Mouse (Mus musculus) heart, embryonic 16.5 days (tissue): ENCODE results near the gene Chmp2a. TPM values are rescaled to one million over a fixed set of nuclear protein-coding genes. Genes with fewer than 3 reads are reported as not detected.

ENCODE experiments used
- ATAC-seq: fragments of 200-750 bp; cut with Nextera tagmentation; replicated peaks from 2 replicates; pipeline ENCODE4 v1.8.0; 2017; ENCODE audit warnings: moderate number of reproducible peaks; ENCODE audit not compliant: insufficient read depth, low FRiP score; ENCODE audit errors: extremely low read depth
- H3K27ac ChIP-seq: fragments of 300-500 bp; sonication (generic); 2 replicates; pipeline ENCODE4 v1.5.1; 2014; ENCODE audit warnings: mild to moderate bottlenecking, low read length, control low read depth, moderate library complexity
- H3K27me3 ChIP-seq: fragments of 300-500 bp; sonication (generic); 2 replicates; pipeline ENCODE4 v1.6.1; 2014; ENCODE audit warnings: low read length, mixed read lengths; ENCODE audit not compliant: control insufficient read depth, insufficient read depth
- H3K36me3 ChIP-seq: fragments of 300-500 bp; sonication (generic); 2 replicates; pipeline ENCODE4 v1.6.1; 2014; ENCODE audit not compliant: control insufficient read depth, insufficient read depth
- H3K4me1 ChIP-seq: fragments of 300-500 bp; sonication (generic); 2 replicates; pipeline ENCODE4 v1.6.1; 2014; ENCODE audit warnings: low read length, mixed read lengths; ENCODE audit not compliant: control insufficient read depth, insufficient read depth
- H3K4me2 ChIP-seq: fragments of 300-500 bp; sonication (generic); 2 replicates; pipeline ENCODE4 v1.6.1; 2014; ENCODE audit warnings: low read depth, mild to moderate bottlenecking, control low read depth, low read length
- H3K4me3 ChIP-seq: fragments of 300-500 bp; sonication (generic); 2 replicates; pipeline ENCODE4 v1.5.1; 2014; ENCODE audit warnings: mild to moderate bottlenecking, control low read depth, low read length
- H3K9ac ChIP-seq: fragments of 300-500 bp; sonication (generic); 2 replicates; pipeline ENCODE4 v1.6.1; 2014; ENCODE audit warnings: low read length, control low read depth
- H3K9me3 ChIP-seq: fragments of 300-500 bp; sonication (generic); replicated peaks from 2 replicates; pipeline ENCODE4 v1.6.1; 2016; ENCODE audit warnings: low read length; ENCODE audit not compliant: control insufficient read depth
- WGBS: fragments of 180-500 bp; shearing (Covaris S2); extraction: QIAGEN DNeasy Blood & Tissue Kit; methylation state at CpG from one replicate; pipeline ENCODE4 v1.1.7; 2014; 5-methylcytosine and 5-hydroxymethylcytosine counted together
- polyA plus RNA-seq: library from polyadenylated mRNA; unstranded; fragments of >200 nt; fragmentation: Nextera tagmentation; extraction: Ambion mirVana; gene quantifications from 2 replicates; pipeline ENCODE4 v1.2.1, GENCODE M21; 2015

The Chmp2a gene
- polyA plus RNA-seq, 1 experiment from 2014 or later: 146 TPM

DNA sequence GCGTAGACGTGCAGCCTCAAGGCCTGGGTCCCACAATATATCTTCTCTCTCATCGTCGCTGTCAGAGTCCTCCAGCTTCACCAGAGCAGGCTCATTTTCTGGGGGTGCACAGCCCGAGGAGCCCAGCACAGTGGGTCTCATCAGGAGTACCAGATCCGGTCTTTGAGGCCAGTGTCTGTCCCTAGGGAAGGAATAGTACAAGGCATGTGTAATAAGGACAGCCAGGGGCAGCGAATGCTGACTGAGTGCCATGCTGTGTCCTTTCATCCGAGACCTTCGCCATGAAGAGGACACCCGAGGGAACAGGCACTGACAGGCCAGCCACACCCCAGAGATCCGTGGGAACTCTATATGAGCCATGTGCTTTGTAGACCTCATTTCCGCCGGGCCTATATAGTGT, 18.4 kb upstream of the Chmp2a start:
- H3K4me3 ChIP-seq: no peak overlapping the region
- ATAC-seq: no peak
- H3K4me2 ChIP-seq: no peak overlapping the region
- H3K27me3 ChIP-seq: no peaks in the 10 kb centered on the region
- no peaks in the 10 kb centered on the region for H3K36me3 ChIP-seq
- peaks cover 4% of the 10 kb centered on the region; the same call in 1 of the 2 replicates for H3K4me1 ChIP-seq
- no peak overlapping the region for H3K9ac ChIP-seq
- no peaks in the 10 kb centered on the region for H3K9me3 ChIP-seq
- H3K27ac ChIP-seq: no peak overlapping the region
- WGBS: 87% methylated on average over 13 of the region's 13 CpGs

GRCm38 (mm10) chr7:13046084-13046483, 11.5 kb upstream of the Chmp2a start:
- no peaks in the 10 kb centered on the region for H3K4me1 ChIP-seq
- no peaks in the 10 kb centered on the region for H3K36me3 ChIP-seq
- H3K27ac ChIP-seq: no peak overlapping the region
- H3K4me3 ChIP-seq: no peak overlapping the region
- no peak overlapping the region for H3K9ac ChIP-seq
- ATAC-seq: peak; percentile 71
- peaks cover 6% of the 10 kb centered on the region; the same call in 1 of the 2 replicates for H3K9me3 ChIP-seq
- peaks cover 31% of the 10 kb centered on the region for H3K27me3 ChIP-seq
- 0% methylated on average over 2 of the region's 2 CpGs for WGBS
- H3K4me2 ChIP-seq: no peak overlapping the region

GRCm38 (mm10) chr7:13044254-13044625, 9.6 kb upstream of the Chmp2a start:
- H3K4me1 ChIP-seq: peaks cover 3% of the 10 kb centered on the region
- H3K36me3 ChIP-seq: no peaks in the 10 kb centered on the region
- H3K9me3 ChIP-seq: peaks cover 6% of the 10 kb centered on the region; the same call in 1 of the 2 replicates
- H3K4me2 ChIP-seq: peak overlapping the region; percentile 87
- H3K4me3 ChIP-seq: peak overlapping the region; percentile 54
- peak overlapping the region; percentile 70 for H3K9ac ChIP-seq
- no peak overlapping the region for H3K27ac ChIP-seq
- WGBS: 4% methylated on average over 23 of the region's 23 CpGs
- H3K27me3 ChIP-seq: peaks cover 31% of the 10 kb centered on the region
- no peak for ATAC-seq

DNA sequence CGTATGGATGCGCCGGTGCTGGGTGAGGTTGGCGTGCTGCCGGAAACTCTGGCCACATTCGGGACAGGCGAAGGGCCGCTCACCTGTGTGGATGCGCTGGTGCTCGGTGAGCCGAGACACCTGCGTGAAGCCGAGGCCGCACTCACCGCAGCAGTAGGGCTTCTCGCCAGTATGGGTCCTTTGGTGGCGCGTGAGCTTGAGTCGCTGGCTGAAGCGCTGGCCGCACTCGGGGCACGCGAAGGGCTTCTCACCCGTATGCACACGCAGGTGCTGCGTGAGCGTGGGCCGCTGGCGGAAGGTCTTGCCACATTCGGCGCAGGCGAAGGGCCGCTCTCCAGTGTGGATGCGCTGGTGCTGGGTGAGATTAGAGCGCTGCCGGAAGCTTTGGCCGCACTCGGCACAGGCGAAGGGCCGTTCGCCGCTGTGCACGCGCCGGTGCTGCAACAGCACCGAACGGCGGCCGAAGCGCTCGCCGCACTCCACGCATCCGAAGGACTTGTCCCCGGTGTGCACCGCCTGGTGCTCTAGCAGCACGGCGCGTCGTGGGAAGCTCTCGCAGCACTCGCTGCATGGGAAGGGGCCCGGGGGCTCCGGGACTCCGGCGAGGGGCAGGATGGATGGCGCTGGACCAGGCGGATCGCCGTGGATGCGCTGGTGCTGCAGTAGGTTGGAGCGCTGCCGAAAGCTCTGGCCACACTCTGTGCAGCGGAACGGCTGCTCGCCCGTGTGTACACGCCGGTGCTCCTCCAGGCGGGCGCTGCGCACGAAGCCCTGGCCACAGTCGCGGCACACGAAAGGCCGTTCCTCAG, 9.0 kb upstream of the Chmp2a start:
- Histone ChIP-seq H3K9ac (peak overlapping the region; percentile 70), H3K27me3 (peaks cover 31% of the 10 kb centered on the region), H3K27ac (no peak overlapping the region), H3K4me1 (peaks cover 9% of the 10 kb centered on the region), H3K9me3 (peaks cover 6% of the 10 kb centered on the region; the same call in 1 of the 2 replicates), H3K36me3 (no peaks in the 10 kb centered on the region), H3K4me2 (peak overlapping the region; percentile 87), H3K4me3 (peak overlapping the region; percentile 54)
- 0 out of 2 replicates have a peak, but pooled peaks have one; percentile 19 for ATAC-seq
- 6% methylated on average over 88 of the region's 88 CpGs for WGBS

DNA sequence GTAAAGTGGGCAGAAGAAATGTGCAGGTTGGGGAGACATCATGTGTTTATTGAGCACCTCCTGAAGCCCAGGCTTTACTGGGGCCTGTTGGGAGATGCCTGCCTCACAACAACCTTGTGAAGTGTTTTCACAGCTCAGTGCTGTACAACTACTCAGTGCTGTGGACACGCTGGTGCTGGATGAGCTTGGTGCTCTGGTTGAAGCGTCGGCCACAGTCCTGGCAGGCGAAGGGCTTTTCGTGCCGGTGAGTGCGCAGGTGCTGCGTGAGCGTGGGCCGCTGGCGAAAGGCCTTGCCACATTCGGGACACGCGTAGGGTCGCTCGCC, 8.5 kb upstream of the Chmp2a start:
- 42% methylated on average over 16 of the region's 16 CpGs for WGBS
- Histone ChIP-seq H3K4me2 (peak overlapping the region; percentile 87; the same call in 1 of the 2 replicates), H3K4me3 (peak overlapping the region; percentile 54), H3K9ac (no peak overlapping the region), H3K27me3 (peaks cover 31% of the 10 kb centered on the region), H3K4me1 (peaks cover 9% of the 10 kb centered on the region), H3K9me3 (peaks cover 6% of the 10 kb centered on the region; the same call in 1 of the 2 replicates), H3K27ac (no peak overlapping the region), H3K36me3 (no peaks in the 10 kb centered on the region)
- ATAC-seq: no peak

DNA sequence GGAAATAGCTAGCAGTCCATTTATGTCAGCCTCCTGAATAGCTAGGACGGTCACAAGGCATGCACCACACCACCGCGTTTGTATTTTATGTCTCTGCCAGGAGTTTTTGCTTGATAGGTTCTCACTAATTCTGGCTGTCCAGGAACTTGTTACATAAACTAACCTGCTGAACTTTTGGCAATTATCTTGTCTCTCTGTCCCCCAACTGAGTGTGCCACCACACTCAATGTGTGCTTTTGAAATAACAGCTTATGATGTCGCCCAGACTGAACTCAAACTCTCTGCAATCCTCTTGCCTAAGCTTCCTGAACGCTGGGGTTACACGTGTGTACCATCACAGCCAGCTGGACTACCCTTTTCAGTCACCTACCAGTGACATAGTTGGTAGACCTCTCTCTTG, 7.9 kb upstream of the Chmp2a start:
- Histone ChIP-seq H3K27me3 (peaks cover 31% of the 10 kb centered on the region), H3K4me1 (peaks cover 9% of the 10 kb centered on the region), H3K27ac (no peak overlapping the region), H3K9ac (no peak overlapping the region), H3K36me3 (no peaks in the 10 kb centered on the region), H3K4me2 (no peak overlapping the region), H3K9me3 (peaks cover 6% of the 10 kb centered on the region; the same call in 1 of the 2 replicates), H3K4me3 (no peak overlapping the region)
- no peak for ATAC-seq
- WGBS: 62% methylated on average over 6 of the region's 6 CpGs

DNA sequence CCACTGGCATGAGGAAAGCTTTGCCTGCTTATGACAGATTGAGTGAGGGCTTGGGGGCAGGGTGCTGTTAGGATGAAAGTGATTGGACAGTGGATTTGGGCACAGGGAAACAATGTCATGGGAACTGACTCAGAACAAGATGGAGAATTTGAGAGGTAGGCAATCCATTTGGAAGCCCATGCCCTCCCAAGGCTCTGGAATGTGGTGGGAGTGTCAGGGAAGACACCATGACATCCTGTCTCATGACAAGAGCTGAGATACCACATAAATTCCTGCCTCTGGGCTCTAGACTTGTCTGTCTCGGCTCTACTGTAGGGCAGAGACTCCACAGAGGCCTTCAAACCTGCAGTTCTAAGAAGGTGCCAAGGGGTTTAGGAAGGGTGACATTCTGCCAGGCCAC, 6.6 kb upstream of the Chmp2a start:
- no peaks in the 10 kb centered on the region; the same call in 1 of the 2 replicates for H3K36me3 ChIP-seq
- peaks cover 6% of the 10 kb centered on the region; the same call in 1 of the 2 replicates for H3K9me3 ChIP-seq
- no peak overlapping the region for H3K4me2 ChIP-seq
- WGBS: 59% methylated on average over 1 of the region's 1 CpGs
- peaks cover 17% of the 10 kb centered on the region for H3K4me1 ChIP-seq
- peaks cover 31% of the 10 kb centered on the region for H3K27me3 ChIP-seq
- no peak overlapping the region for H3K27ac ChIP-seq
- ATAC-seq: no peak
- H3K4me3 ChIP-seq: no peak overlapping the region
- no peak overlapping the region for H3K9ac ChIP-seq

GRCm38 (mm10) chr7:13039181-13039580, 4.6 kb upstream of the Chmp2a start:
- WGBS: 54% methylated on average over 1 of the region's 1 CpGs

DNA sequence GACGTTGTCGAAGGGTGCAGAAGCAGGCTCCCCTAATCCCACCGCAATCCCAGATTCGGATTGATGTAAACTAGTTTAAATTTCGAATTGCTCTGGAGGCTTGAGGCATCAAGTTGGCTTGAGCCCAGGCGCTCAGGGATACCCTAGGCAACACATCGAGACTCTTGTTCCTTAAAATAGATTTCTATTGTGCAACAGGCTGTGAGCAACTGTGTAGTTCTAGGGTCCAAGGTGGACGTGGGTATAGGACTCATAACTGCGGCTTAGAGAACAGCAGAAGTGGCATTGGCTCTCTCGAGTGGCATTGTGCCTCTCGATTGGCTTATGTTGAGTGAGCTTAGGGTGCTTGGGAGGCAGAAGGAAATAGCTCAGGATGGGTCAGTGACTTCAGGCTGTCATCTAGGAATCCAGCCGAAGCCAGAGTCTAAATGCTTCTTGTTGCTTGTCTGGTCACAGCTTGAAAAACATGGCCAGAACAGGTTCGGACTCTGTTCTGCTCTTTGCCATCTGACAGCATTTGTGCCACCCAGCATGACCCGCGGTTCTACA, 4.1 kb upstream of the Chmp2a start:
- Histone ChIP-seq H3K9me3 (peaks cover 6% of the 10 kb centered on the region; the same call in 1 of the 2 replicates), H3K4me3 (peak overlapping the region; percentile 87), H3K4me1 (peaks cover 25% of the 10 kb centered on the region), H3K36me3 (peaks cover 12% of the 10 kb centered on the region), H3K27ac (peak overlapping the region; percentile 99), H3K4me2 (peak overlapping the region; percentile 92), H3K9ac (peak overlapping the region; percentile 90), H3K27me3 (peaks cover 15% of the 10 kb centered on the region)
- no peak for ATAC-seq
- 13% methylated on average over 15 of the region's 15 CpGs for WGBS

More at GRCm38 (mm10) chr7:13039181-13039580, 4.6 kb upstream of the Chmp2a start:
- Histone ChIP-seq H3K4me2 (peak overlapping the region; percentile 92), H3K4me1 (peaks cover 22% of the 10 kb centered on the region), H3K27ac (peak overlapping the region; percentile 99), H3K9ac (peak overlapping the region; percentile 90), H3K27me3 (peaks cover 17% of the 10 kb centered on the region), H3K36me3 (peaks cover 12% of the 10 kb centered on the region), H3K9me3 (peaks cover 6% of the 10 kb centered on the region; the same call in 1 of the 2 replicates), H3K4me3 (peak overlapping the region; percentile 87)
- ATAC-seq: no peak
